Mouse (Mus musculus): ENCODE measurements around the gene Eml5.

DNA sequence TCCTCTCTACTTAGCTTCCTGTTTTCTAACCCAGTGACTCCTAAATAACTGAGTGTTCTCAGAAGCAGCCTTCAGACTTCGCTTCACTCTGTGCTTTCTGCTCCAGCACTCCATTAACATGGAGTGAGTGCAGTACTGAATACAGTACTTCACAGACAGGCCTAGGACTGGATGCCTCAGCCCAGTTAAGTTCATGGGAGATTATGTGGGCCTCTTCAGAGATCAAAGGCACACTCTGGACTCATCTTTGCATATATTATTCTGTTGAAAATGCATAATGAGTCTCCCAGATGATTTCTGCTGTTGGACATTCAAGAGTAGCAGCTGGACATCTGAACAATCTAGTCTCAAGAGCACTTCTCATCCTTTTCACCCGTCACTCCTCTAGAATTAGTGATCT lies 80.5 kb downstream of the Eml5 start:
- TF ChIP-seq GATA1 (IDR thresholded peaks at IDR 0.05; ENCODE audit: borderline replicate concordance, low read length), result no peak
- TF ChIP-seq CTCF (IDR thresholded peaks at IDR 0.05; ENCODE audit: low read depth, low read length), result no peak
- no peak for TF ChIP-seq TAL1 (conservative IDR thresholded peaks at IDR 0.05; ENCODE audit: low read depth, low read length)
- no peak for TF ChIP-seq GATA2 (IDR thresholded peaks at IDR 0.05; ENCODE audit: borderline replicate concordance, low read depth, low read length)

Measured in G1E (cell line).